Mouse (Mus musculus) kidney, adult 2 months (tissue): Measurements from ENCODE around the gene Ikzf2. TPM values are rescaled to one million over a fixed set of nuclear protein-coding genes. Genes with fewer than 3 reads are reported as not detected.

Experiments
- DNase-seq: peaks from one replicate; pipeline ENCODE4 v3.0.0; 2021
- H3K27ac ChIP-seq: fragments of 200-500 bp; 2 replicates; pipeline ENCODE4 v1.5.1; 2012; ENCODE audit warnings: low read depth, low read length, control low read depth, inconsistent platforms; ENCODE audit not compliant: insufficient read depth
- H3K27me3 ChIP-seq: fragments of 200-500 bp; replicated peaks from 2 replicates; pipeline ENCODE4 v1.6.1; 2012; ENCODE audit warnings: mild to moderate bottlenecking, moderate library complexity, low read length, inconsistent platforms; ENCODE audit not compliant: control insufficient read depth, insufficient read depth
- H3K36me3 ChIP-seq: fragments of 200-500 bp; 2 replicates; pipeline ENCODE4 v1.6.1; 2012; ENCODE audit warnings: mild to moderate bottlenecking, moderate library complexity, low read length, inconsistent platforms; ENCODE audit not compliant: control insufficient read depth, insufficient read depth
- H3K4me1 ChIP-seq: fragments of 200-500 bp; 2 replicates; pipeline ENCODE4 v1.6.1; 2011; ENCODE audit warnings: low read length; ENCODE audit not compliant: control insufficient read depth, insufficient read depth
- H3K4me3 ChIP-seq: fragments of 200-500 bp; 2 replicates; pipeline ENCODE4 v1.5.1; 2011; ENCODE audit warnings: mild to moderate bottlenecking, low read depth, low read length, control low read depth; ENCODE audit not compliant: insufficient read depth
- CTCF ChIP-seq: fragments of 200-500 bp; conservative IDR thresholded peaks from 2 replicates; pipeline ENCODE4 v1.5.1; 2011; ENCODE audit warnings: low read depth, mild to moderate bottlenecking, control low read depth, low read length, moderate library complexity, mixed read lengths; ENCODE audit not compliant: insufficient read depth, insufficient read length
- POLR2A ChIP-seq: fragments of 200-500 bp; IDR thresholded peaks from one replicate; pipeline ENCODE4 v1.6.1; 2011; ENCODE audit warnings: low read depth, low read length, control low read depth
- WGBS: fragments of 180-500 bp; shearing (Covaris S2); methylation state at CpG from one replicate; pipeline ENCODE4 v1.1.7; 2018; 5-methylcytosine and 5-hydroxymethylcytosine counted together
- polyA plus RNA-seq: library from polyadenylated mRNA; depleted of rRNA; stranded (reverse); fragments of >200 nt; gene quantifications from 2 replicates; pipeline ENCODE4 v1.2.3, GENCODE M21; 2012

Gene Ikzf2
- polyA plus RNA-seq, 1 experiment: 1.5 TPM

DNA sequence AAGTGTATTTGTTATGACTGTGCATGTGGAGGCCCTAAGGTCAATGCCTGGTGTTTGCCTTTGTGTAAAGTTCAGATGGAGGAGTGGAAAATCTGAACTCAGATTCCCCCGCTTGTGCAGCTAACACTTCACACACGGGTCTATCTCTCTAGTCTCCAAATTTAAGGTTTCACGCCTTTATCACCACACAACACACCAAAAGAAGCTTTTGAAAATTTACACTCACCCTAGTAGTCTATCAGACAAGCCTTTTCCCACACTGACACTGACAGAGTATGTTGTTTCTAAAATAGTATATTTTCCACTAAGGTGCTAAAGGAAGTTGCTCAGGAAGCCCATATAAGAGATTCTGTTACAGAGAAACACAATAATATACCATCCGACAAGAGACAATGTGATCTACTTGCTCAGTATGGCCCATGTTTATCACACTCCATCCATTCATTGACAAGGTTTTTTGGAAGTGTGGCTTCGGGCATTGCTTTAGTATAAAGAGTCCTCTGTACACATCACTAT, 131.4 kb downstream of the Ikzf2 start:
- WGBS: 84% methylated on average over 5 of the region's 5 CpGs
- Histone ChIP-seq H3K36me3 (no peaks in the 10 kb centered on the region), H3K27ac (no peak overlapping the region), H3K27me3 (no peaks in the 10 kb centered on the region), H3K4me3 (no peak overlapping the region), H3K4me1 (no peaks in the 10 kb centered on the region)
- DNase-seq: no peak
- TF ChIP-seq CTCF (no peak), POLR2A (no peak)

DNA sequence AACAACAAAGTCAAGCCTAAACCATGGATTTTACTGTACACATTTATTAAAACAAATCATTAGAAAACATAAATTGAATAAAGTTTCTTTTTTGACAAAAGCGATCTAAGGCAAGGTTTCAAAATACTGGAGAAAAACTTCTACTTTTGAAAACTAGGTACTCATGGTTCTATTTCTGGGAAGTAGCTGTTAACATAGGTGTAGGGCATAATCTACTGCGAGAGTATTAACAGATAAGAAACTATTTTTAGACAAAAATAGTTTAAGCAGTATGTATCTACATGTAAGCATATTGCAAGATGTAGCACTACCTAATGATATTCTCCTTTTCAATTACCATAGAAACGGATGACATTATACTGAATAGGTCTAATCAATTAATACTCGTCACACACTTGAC, 137.1 kb downstream of the Ikzf2 start:
- no peak overlapping the region for H3K4me3 ChIP-seq
- TF ChIP-seq CTCF: no peak
- TF ChIP-seq POLR2A: no peak
- no peak overlapping the region for H3K27ac ChIP-seq
- WGBS: 88% methylated on average over 4 of the region's 4 CpGs
- H3K27me3 ChIP-seq: no peaks in the 10 kb centered on the region
- H3K4me1 ChIP-seq: no peaks in the 10 kb centered on the region
- DNase-seq: no peak
- H3K36me3 ChIP-seq: no peaks in the 10 kb centered on the region

DNA sequence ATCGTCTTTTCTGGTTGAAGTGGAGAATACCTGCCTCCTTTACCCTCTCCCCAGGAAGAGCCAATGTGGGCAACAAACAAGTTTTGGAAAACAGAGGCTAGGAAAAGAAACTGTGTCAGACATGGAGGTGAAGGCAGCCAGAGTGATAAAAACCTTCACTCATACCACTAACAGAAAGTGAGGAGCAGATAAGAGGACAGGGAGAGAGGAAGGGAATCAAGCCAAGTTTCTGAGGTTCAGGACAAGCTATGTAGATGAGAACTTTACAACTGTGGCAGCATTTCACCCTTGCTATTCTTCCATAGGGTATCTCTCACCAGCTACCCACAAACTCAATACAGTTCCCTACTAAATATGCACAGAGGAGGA, 141.2 kb downstream of the Ikzf2 start:
- no peaks in the 10 kb centered on the region for H3K27me3 ChIP-seq
- no peak for TF ChIP-seq POLR2A
- no peak for TF ChIP-seq CTCF
- no peaks in the 10 kb centered on the region for H3K36me3 ChIP-seq
- no peak for DNase-seq
- no peaks in the 10 kb centered on the region for H3K4me1 ChIP-seq
- no peak overlapping the region for H3K4me3 ChIP-seq
- WGBS: 97% methylated on average over 1 of the region's 1 CpGs
- no peak overlapping the region for H3K27ac ChIP-seq

DNA sequence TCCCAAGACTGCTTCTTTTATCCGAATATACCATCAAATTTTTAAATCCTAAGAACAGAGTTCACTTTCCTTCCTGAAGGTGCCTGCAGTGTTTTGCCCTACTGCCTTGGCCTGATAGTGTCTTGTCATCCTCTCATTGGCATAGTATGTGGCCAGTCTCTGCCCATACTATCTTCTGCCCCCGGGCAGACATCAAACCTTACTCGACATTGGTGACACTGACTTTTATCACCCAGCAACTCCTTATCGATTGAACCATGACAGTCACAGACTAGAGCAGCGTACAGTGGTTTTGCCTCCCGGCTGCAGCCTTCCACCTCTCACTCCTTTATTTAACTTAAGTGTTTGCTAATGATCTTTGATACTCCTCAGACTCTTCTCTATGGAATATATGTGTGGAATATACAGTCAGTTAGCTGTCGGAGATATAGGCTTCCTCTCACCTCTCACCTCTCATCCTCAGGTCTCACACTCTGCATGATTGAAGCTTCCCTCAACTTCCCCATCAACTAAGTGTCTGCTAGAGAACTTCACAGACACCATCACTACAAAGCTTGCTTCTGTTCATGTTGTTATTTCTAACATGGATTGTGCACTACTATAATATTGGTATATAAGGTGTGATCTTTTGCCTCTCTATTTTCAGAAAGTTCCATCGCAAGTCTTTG, 141.7 kb downstream of the Ikzf2 start:
- Histone ChIP-seq H3K27ac (no peak overlapping the region), H3K4me1 (no peaks in the 10 kb centered on the region), H3K27me3 (no peaks in the 10 kb centered on the region), H3K4me3 (no peak overlapping the region), H3K36me3 (no peaks in the 10 kb centered on the region)
- TF ChIP-seq CTCF: no peak
- no peak for TF ChIP-seq POLR2A
- DNase-seq: no peak
- 74% methylated on average over 8 of the region's 8 CpGs for WGBS

DNA sequence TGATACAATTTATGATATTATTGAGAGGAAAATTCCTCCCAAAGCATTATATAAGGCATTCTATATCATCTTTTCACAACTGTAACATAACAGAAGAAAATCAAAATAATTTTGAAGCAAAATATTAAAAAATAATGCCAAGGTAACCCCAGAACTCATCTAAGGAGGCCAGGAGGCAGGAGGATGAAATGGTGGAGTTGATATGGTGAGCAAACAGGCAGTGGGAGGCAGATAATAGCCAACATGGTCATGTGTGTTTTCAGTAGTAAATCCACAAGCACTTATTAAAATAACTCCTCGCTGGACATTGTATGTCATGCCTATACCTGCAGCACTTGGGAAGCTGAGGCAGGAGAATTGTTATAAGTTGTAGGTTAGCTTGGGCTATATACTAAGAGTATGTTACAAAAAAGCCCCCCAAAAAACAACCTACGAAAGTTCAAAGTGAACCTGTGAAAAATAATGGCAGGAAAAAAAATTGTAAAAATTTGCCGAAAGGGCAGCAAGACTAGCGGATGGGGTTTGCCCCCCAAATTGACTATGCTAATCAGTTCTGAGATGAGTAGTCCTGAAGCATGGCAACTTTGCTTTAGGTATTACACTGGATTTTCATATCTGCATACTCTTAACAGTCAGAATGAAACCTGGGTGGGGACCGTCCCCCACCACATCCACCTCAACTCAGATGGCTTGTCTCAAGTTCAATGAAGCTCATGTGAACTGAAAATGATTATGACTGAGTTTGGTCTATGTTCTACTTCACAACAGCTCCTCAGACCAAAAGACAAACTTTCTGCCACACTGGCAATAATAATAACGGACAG, 143.1 kb downstream of the Ikzf2 start:
- Histone ChIP-seq H3K27me3 (no peaks in the 10 kb centered on the region), H3K4me1 (no peaks in the 10 kb centered on the region), H3K36me3 (no peaks in the 10 kb centered on the region), H3K27ac (no peak overlapping the region), H3K4me3 (no peak overlapping the region)
- TF ChIP-seq POLR2A: no peak
- no peak for TF ChIP-seq CTCF
- no peak for DNase-seq
- WGBS: 91% methylated on average over 6 of the region's 6 CpGs

DNA sequence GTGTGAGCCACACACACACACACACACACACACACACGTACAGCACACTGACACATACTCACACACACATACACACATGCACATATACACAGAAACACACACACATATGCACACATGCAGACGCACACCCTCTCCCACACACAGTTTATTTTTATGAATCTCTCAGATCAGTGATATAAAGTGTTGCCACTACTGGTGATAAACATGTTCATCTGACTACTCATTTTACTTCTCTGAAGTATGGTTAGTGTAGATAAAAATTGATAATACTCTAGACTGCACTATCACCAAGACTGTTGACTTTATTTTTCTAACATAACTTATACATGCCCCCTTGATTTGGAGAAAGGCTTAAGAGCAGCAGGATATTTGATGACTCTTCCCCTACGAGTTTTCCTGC, 144.5 kb downstream of the Ikzf2 start:
- H3K4me3 ChIP-seq: no peak overlapping the region
- WGBS: 76% methylated on average over 3 of the region's 3 CpGs
- DNase-seq: no peak
- H3K27ac ChIP-seq: no peak overlapping the region
- TF ChIP-seq CTCF (no peak), POLR2A (no peak)
- no peaks in the 10 kb centered on the region for H3K36me3 ChIP-seq
- H3K4me1 ChIP-seq: no peaks in the 10 kb centered on the region
- H3K27me3 ChIP-seq: no peaks in the 10 kb centered on the region

DNA sequence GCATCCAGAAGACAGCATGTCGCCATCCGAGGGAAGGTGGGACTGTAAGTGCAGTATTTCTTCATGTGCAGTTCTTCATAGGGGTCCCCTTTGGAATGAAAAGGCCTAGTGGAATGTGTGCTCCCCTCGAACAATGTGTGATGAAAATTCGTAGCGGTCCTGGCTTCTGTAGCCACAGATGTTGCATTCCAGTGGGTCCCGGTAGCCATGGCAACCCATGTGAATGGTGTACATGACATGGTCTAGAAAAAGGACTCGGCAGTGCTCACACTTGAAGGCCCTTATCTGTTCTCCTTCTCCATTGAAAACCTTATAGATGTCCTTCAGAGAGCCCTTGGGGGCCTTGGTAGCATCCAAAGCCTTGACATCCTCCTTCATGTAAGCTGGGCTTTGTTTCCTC, 148.4 kb downstream of the Ikzf2 start:
- DNase-seq: no peak
- no peaks in the 10 kb centered on the region for H3K4me1 ChIP-seq
- H3K27me3 ChIP-seq: no peaks in the 10 kb centered on the region
- WGBS: 90% methylated on average over 7 of the region's 7 CpGs
- no peaks in the 10 kb centered on the region for H3K36me3 ChIP-seq
- H3K27ac ChIP-seq: no peak overlapping the region
- TF ChIP-seq CTCF (no peak), POLR2A (no peak)
- no peak overlapping the region for H3K4me3 ChIP-seq
